Mouse (Mus musculus) cortical plate, adult 2 months (tissue): ENCODE data around the gene R3hdm1.

ENCODE experiments used
- CTCF ChIP-seq: fragments of 200-500 bp; IDR thresholded peaks from 2 replicates; pipeline ENCODE4 v1.5.1; 2011; ENCODE audit warnings: mild to moderate bottlenecking, control low read depth, low read length; ENCODE audit not compliant: insufficient read depth; ENCODE audit errors: extremely low read depth
- POLR2A ChIP-seq: fragments of 200-500 bp; IDR thresholded peaks from 2 replicates; pipeline ENCODE4 v1.6.1; 2011; ENCODE audit warnings: mild to moderate bottlenecking, low read length, control low read depth; ENCODE audit not compliant: insufficient read depth; ENCODE audit errors: extremely low read depth

GRCm38 (mm10) chr1:128221886-128222285, 118.8 kb downstream of the R3hdm1 start:
- TF ChIP-seq POLR2A (no peak), CTCF (no peak)
